Mouse (Mus musculus): ENCODE data around the gene Ifna4.
"Not testable (repeated sequence)": the region's sequence is repeated elsewhere in the genome, so short reads cannot be mapped to it uniquely, and the experiment has no call there.

DNA sequence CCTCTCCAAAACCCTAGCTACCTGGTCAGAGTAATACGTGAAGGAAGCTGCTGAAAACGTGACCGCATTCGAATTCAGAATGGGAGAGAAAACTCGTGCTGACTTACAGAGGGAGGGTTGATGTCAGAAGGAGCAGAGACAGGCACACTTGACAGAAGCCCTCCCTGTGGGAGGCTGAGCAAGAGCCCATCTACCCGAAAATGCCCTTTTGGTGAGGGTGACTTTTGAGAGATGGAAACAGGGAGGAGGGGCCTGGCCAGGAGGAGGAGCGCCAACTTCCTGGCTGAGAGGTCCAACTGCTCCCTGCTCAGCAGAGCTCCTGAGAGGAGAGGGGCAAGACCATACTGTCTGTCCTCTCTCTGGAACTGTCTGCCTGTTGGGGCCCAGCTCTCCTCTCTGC is 42.3 kb upstream of the Ifna4 start, which contains the start of gene Gm13285:
- TF ChIP-seq POLR2A (IDR thresholded peaks at IDR 0.05; ENCODE audit: low read depth, low read length); CTCF (IDR thresholded peaks at IDR 0.05; ENCODE audit: borderline replicate concordance, insufficient read depth, low read length): not testable (repeated sequence)
